Mouse (Mus musculus) heart, postnatal 0 days (tissue): ENCODE measurements at regions not wholly inside any gene's neighbourhood (a gene's known extent, or its start where the extent isn't known, plus 50 kb on each side); places are given as distances from the start of the nearest gene placed in this dataset.

Experiments
- ATAC-seq: fragments of 200-750 bp; cut with Nextera tagmentation; 2 replicates; pipeline ENCODE4 v1.8.0; 2017; ENCODE audit warnings: low read depth, moderate number of reproducible peaks, moderate library complexity; ENCODE audit not compliant: insufficient read depth
- DNase-seq: peaks from one replicate; pipeline ENCODE4 v3.0.0-alpha.2; 2016; ENCODE audit warnings: low spot score
- H3K27ac ChIP-seq: fragments of 300-500 bp; sonication (generic); 2 replicates; pipeline ENCODE4 v1.5.1; 2014; ENCODE audit warnings: low read depth, mild to moderate bottlenecking
- H3K27me3 ChIP-seq: fragments of 300-500 bp; sonication (generic); 2 replicates; pipeline ENCODE4 v1.6.1; 2014; ENCODE audit warnings: low read length, mixed read lengths; ENCODE audit not compliant: control insufficient read depth, insufficient read depth
- H3K36me3 ChIP-seq: fragments of 300-500 bp; sonication (generic); replicated peaks from 2 replicates; pipeline ENCODE4 v1.6.1; 2014; ENCODE audit warnings: low read length, mixed read lengths; ENCODE audit not compliant: control insufficient read depth, insufficient read depth
- H3K4me1 ChIP-seq: fragments of 300-500 bp; sonication (generic); 2 replicates; pipeline ENCODE4 v1.6.1; 2014; ENCODE audit warnings: antibody characterized with exemption; ENCODE audit not compliant: control insufficient read depth, insufficient read depth
- H3K4me2 ChIP-seq: fragments of 300-500 bp; sonication (generic); 2 replicates; pipeline ENCODE4 v1.6.1; 2014; ENCODE audit warnings: low read depth, mild to moderate bottlenecking, low read length, moderate library complexity
- H3K4me3 ChIP-seq: fragments of 300-500 bp; sonication (generic); 2 replicates; pipeline ENCODE4 v1.5.1; 2014; ENCODE audit warnings: low read depth, low read length
- H3K9ac ChIP-seq: fragments of 300-500 bp; sonication (generic); replicated peaks from 2 replicates; pipeline ENCODE4 v1.6.1; 2014; ENCODE audit warnings: low read depth, low read length, mixed read lengths
- H3K9me3 ChIP-seq: fragments of 300-500 bp; sonication (generic); replicated peaks from 2 replicates; pipeline ENCODE4 v1.6.1; 2016; ENCODE audit warnings: low read length; ENCODE audit not compliant: control insufficient read depth
- CTCF ChIP-seq: IDR thresholded peaks from 2 replicates; pipeline ENCODE4 v1.5.1; 2016; ENCODE audit warnings: antibody characterized with exemption, control low read depth, low read depth
- EP300 ChIP-seq: IDR thresholded peaks from 2 replicates; pipeline ENCODE4 v1.6.1; 2016; ENCODE audit warnings: antibody characterized with exemption, low read depth
- WGBS: fragments of 180-500 bp; shearing (Covaris S2); extraction: QIAGEN DNeasy Blood & Tissue Kit; methylation state at CpG from one replicate; pipeline ENCODE4 v1.1.7; 2014; 5-methylcytosine and 5-hydroxymethylcytosine counted together

GRCm38 (mm10) chr8:109363185-109363845, 130.5 kb upstream of the Pmfbp1 start:
- WGBS, result 85% methylated on average over 15 of the region's 15 CpGs
- DNase-seq, result no peak
- H3K4me3 ChIP-seq, result no peak overlapping the region
- no peak overlapping the region for H3K9ac ChIP-seq
- H3K9me3 ChIP-seq, result no peaks in the 10 kb centered on the region
- ATAC-seq, result no peak
- H3K27me3 ChIP-seq, result no peaks in the 10 kb centered on the region
- H3K4me1 ChIP-seq, result no peaks in the 10 kb centered on the region
- TF ChIP-seq CTCF, result no peak
- no peak for TF ChIP-seq EP300
- no peak overlapping the region for H3K4me2 ChIP-seq
- H3K27ac ChIP-seq, result no peak overlapping the region
- no peaks in the 10 kb centered on the region for H3K36me3 ChIP-seq

GRCm38 (mm10) chr8:109373977-109374376, 119.8 kb upstream of the Pmfbp1 start:
- ATAC-seq, result no peak
- H3K27ac ChIP-seq, result no peak overlapping the region
- no peaks in the 10 kb centered on the region for H3K4me1 ChIP-seq
- H3K27me3 ChIP-seq, result no peaks in the 10 kb centered on the region
- H3K4me2 ChIP-seq, result no peak overlapping the region
- TF ChIP-seq EP300 (no peak), CTCF (no peak)
- no peaks in the 10 kb centered on the region for H3K36me3 ChIP-seq
- H3K4me3 ChIP-seq, result no peak overlapping the region
- no peaks in the 10 kb centered on the region for H3K9me3 ChIP-seq
- H3K9ac ChIP-seq, result no peak overlapping the region
- DNase-seq, result no peak
- 41% methylated on average over 2 of the region's 2 CpGs for WGBS

GRCm38 (mm10) chr8:109384881-109385280, 108.9 kb upstream of the Pmfbp1 start:
- ATAC-seq (no peak), DNase-seq (no peak)
- 83% methylated on average over 3 of the region's 3 CpGs for WGBS
- no peak overlapping the region for H3K27ac ChIP-seq
- H3K4me3 ChIP-seq, result no peak overlapping the region
- no peaks in the 10 kb centered on the region for H3K9me3 ChIP-seq
- H3K4me1 ChIP-seq, result no peaks in the 10 kb centered on the region
- no peaks in the 10 kb centered on the region for H3K36me3 ChIP-seq
- no peak for TF ChIP-seq EP300
- no peak for TF ChIP-seq CTCF
- H3K9ac ChIP-seq, result no peak overlapping the region
- no peaks in the 10 kb centered on the region for H3K27me3 ChIP-seq
- no peak overlapping the region for H3K4me2 ChIP-seq

GRCm38 (mm10) chr8:109395133-109395855, 98.5 kb upstream of the Pmfbp1 start:
- DNase-seq (no peak), ATAC-seq (no peak)
- Histone ChIP-seq H3K4me3 (no peak overlapping the region), H3K9ac (no peak overlapping the region), H3K4me1 (no peaks in the 10 kb centered on the region), H3K36me3 (no peaks in the 10 kb centered on the region), H3K27ac (no peak overlapping the region), H3K4me2 (no peak overlapping the region), H3K27me3 (no peaks in the 10 kb centered on the region), H3K9me3 (no peaks in the 10 kb centered on the region)
- WGBS, result 68% methylated on average over 6 of the region's 6 CpGs
- TF ChIP-seq EP300 (no peak), CTCF (no peak)

GRCm38 (mm10) chr8:109399616-109400015, 94.2 kb upstream of the Pmfbp1 start:
- no peak for ATAC-seq
- H3K36me3 ChIP-seq, result no peaks in the 10 kb centered on the region
- H3K4me3 ChIP-seq, result no peak overlapping the region
- no peaks in the 10 kb centered on the region for H3K4me1 ChIP-seq
- 72% methylated on average over 11 of the region's 11 CpGs for WGBS
- no peaks in the 10 kb centered on the region for H3K27me3 ChIP-seq
- TF ChIP-seq EP300 (no peak), CTCF (no peak)
- H3K27ac ChIP-seq, result no peak overlapping the region
- no peak overlapping the region for H3K9ac ChIP-seq
- no peak overlapping the region for H3K4me2 ChIP-seq
- DNase-seq, result no peak
- H3K9me3 ChIP-seq, result no peaks in the 10 kb centered on the region

GRCm38 (mm10) chr8:109400192-109400591, 93.6 kb upstream of the Pmfbp1 start:
- DNase-seq (no peak), ATAC-seq (no peak)
- no peaks in the 10 kb centered on the region for H3K9me3 ChIP-seq
- H3K27me3 ChIP-seq, result no peaks in the 10 kb centered on the region
- H3K36me3 ChIP-seq, result no peaks in the 10 kb centered on the region
- 86% methylated on average over 5 of the region's 5 CpGs for whole genome bisulfite sequencing
- H3K27ac ChIP-seq, result no peak overlapping the region
- H3K4me3 ChIP-seq, result no peak overlapping the region
- H3K4me1 ChIP-seq, result no peaks in the 10 kb centered on the region
- no peak for TF ChIP-seq EP300
- TF ChIP-seq CTCF, result no peak
- no peak overlapping the region for H3K9ac ChIP-seq
- H3K4me2 ChIP-seq, result no peak overlapping the region
